Mouse (Mus musculus) hindbrain, embryonic 11.5 days (tissue): Measurements from ENCODE around the gene Acvr1. TPM values are rescaled to one million over a fixed set of nuclear protein-coding genes. Genes with fewer than 3 reads are reported as not detected.

Source experiments
- ATAC-seq: fragments of 200-750 bp; cut with Nextera tagmentation; 2 replicates; pipeline ENCODE4 v1.8.0; 2017; ENCODE audit warnings: mild to moderate bottlenecking, moderate TSS enrichment, moderate library complexity; ENCODE audit not compliant: low FRiP score
- DNase-seq: peaks from one replicate; pipeline ENCODE4 v3.0.0-alpha.2; 2015; ENCODE audit warnings: low spot score
- H3K27ac ChIP-seq: fragments of 300-500 bp; sonication (generic); 2 replicates; pipeline ENCODE4 v1.5.1; 2014; ENCODE audit warnings: mild to moderate bottlenecking, low read depth, low read length
- H3K27me3 ChIP-seq: fragments of 300-500 bp; sonication (generic); 2 replicates; pipeline ENCODE4 v1.6.1; 2014; ENCODE audit warnings: mild to moderate bottlenecking, low read length, moderate library complexity, mixed read lengths; ENCODE audit not compliant: control insufficient read depth, insufficient read depth
- H3K36me3 ChIP-seq: fragments of 300-500 bp; sonication (generic); 2 replicates; pipeline ENCODE4 v1.6.1; 2014; ENCODE audit warnings: mild to moderate bottlenecking, low read length, moderate library complexity, mixed read lengths; ENCODE audit not compliant: control insufficient read depth, insufficient read depth
- H3K4me1 ChIP-seq: fragments of 300-500 bp; sonication (generic); replicated peaks from 2 replicates; pipeline ENCODE4 v1.6.1; 2014; ENCODE audit warnings: low read length, mixed read lengths; ENCODE audit not compliant: control insufficient read depth, insufficient read depth
- H3K4me2 ChIP-seq: fragments of 300-500 bp; sonication (generic); replicated peaks from 2 replicates; pipeline ENCODE4 v1.6.1; 2014; ENCODE audit warnings: mild to moderate bottlenecking, low read depth, low read length
- H3K4me3 ChIP-seq: fragments of 300-500 bp; sonication (generic); 2 replicates; pipeline ENCODE4 v1.5.1; 2014; ENCODE audit warnings: low read depth, low read length
- H3K9ac ChIP-seq: fragments of 300-500 bp; sonication (generic); 2 replicates; pipeline ENCODE4 v1.6.1; 2014; ENCODE audit warnings: low read depth, low read length
- H3K9me3 ChIP-seq: fragments of 300-500 bp; sonication (generic); 2 replicates; pipeline ENCODE4 v1.6.1; 2016; ENCODE audit warnings: low read length; ENCODE audit not compliant: control insufficient read depth
- WGBS: fragments of 180-500 bp; shearing (Covaris S2); extraction: QIAGEN DNeasy Blood & Tissue Kit; methylation state at CpG from one replicate; pipeline ENCODE4 v1.1.7; 2014; 5-methylcytosine and 5-hydroxymethylcytosine counted together
- polyA plus RNA-seq: library from polyadenylated mRNA; unstranded; fragments of >200 nt; fragmentation: Nextera tagmentation; extraction: Ambion mirVana; gene quantifications from 2 replicates; pipeline ENCODE4 v1.2.1, GENCODE M21; 2014

The Acvr1 gene
- polyA plus RNA-seq, 1 experiment from 2014 or later, result 6.0 TPM

GRCm38 (mm10) chr2:58566410-58567065, 419 bp downstream of the Acvr1 start:
- ATAC-seq (peak; percentile 70), DNase-seq (peak; percentile 71)
- H3K4me2 ChIP-seq, result peak overlapping the region; percentile 67
- peaks cover 6% of the 10 kb centered on the region; the same call in 1 of the 2 replicates for H3K4me1 ChIP-seq
- H3K9me3 ChIP-seq, result no peaks in the 10 kb centered on the region
- no peaks in the 10 kb centered on the region for H3K27me3 ChIP-seq
- H3K36me3 ChIP-seq, result no peaks in the 10 kb centered on the region
- H3K27ac ChIP-seq, result peak overlapping the region; percentile 97
- H3K4me3 ChIP-seq, result peak overlapping the region; percentile 89
- WGBS, result 1% methylated on average over 36 of the region's 78 CpGs
- H3K9ac ChIP-seq, result peak overlapping the region; percentile 84

- Histone ChIP-seq H3K4me2 (peak overlapping the region; percentile 67), H3K4me1 (peaks cover 6% of the 10 kb centered on the region; the same call in 1 of the 2 replicates), H3K9ac (peak overlapping the region; percentile 84), H3K36me3 (no peaks in the 10 kb centered on the region), H3K27me3 (no peaks in the 10 kb centered on the region), H3K4me3 (peak overlapping the region; percentile 89), H3K27ac (peak overlapping the region; percentile 97), H3K9me3 (no peaks in the 10 kb centered on the region)
- DNase-seq, result no peak
- ATAC-seq, result no peak
- 6% methylated on average over 6 of the region's 6 CpGs for WGBS
Observed at GRCm38 (mm10) chr2:58566049-58566409, 928 bp downstream of the Acvr1 start.

- Histone ChIP-seq H3K4me1 (peaks cover 6% of the 10 kb centered on the region; the same call in 1 of the 2 replicates), H3K36me3 (no peaks in the 10 kb centered on the region), H3K9me3 (no peaks in the 10 kb centered on the region), H3K4me2 (peak overlapping the region; percentile 1; the same call in 1 of the 2 replicates), H3K27ac (no peak overlapping the region), H3K9ac (no peak overlapping the region), H3K4me3 (peak overlapping the region; percentile 0; the same call in 1 of the 2 replicates), H3K27me3 (no peaks in the 10 kb centered on the region)
- no peak for DNase-seq
- no peak for ATAC-seq
- 66% methylated on average over 6 of the region's 6 CpGs for WGBS
Observed at GRCm38 (mm10) chr2:58565267-58565666, 1.7 kb downstream of the Acvr1 start.

GRCm38 (mm10) chr2:58562137-58562536, 4.8 kb downstream of the Acvr1 start:
- no peak overlapping the region for H3K4me3 ChIP-seq
- 64% methylated on average over 4 of the region's 4 CpGs for WGBS
- no peak overlapping the region for H3K27ac ChIP-seq
- DNase-seq (no peak), ATAC-seq (no peak)
- no peak overlapping the region for H3K9ac ChIP-seq
- H3K27me3 ChIP-seq, result no peaks in the 10 kb centered on the region
- H3K36me3 ChIP-seq, result no peaks in the 10 kb centered on the region
- H3K4me1 ChIP-seq, result peaks cover 6% of the 10 kb centered on the region; the same call in 1 of the 2 replicates
- H3K4me2 ChIP-seq, result no peak overlapping the region
- no peaks in the 10 kb centered on the region for H3K9me3 ChIP-seq

- 0 out of 2 replicates have a peak, but pooled peaks have one; percentile 30 for ATAC-seq
Observed at GRCm38 (mm10) chr2:58557045-58557845, 9.7 kb downstream of the Acvr1 start.

GRCm38 (mm10) chr2:58552296-58552695, 14.7 kb downstream of the Acvr1 start:
- no peak overlapping the region for H3K27ac ChIP-seq
- 39% methylated on average over 3 of the region's 3 CpGs for WGBS
- no peak for DNase-seq
- no peaks in the 10 kb centered on the region for H3K27me3 ChIP-seq
- ATAC-seq, result no peak
- no peaks in the 10 kb centered on the region for H3K36me3 ChIP-seq
- H3K9ac ChIP-seq, result no peak overlapping the region
- H3K4me2 ChIP-seq, result no peak overlapping the region
- H3K9me3 ChIP-seq, result no peaks in the 10 kb centered on the region
- no peaks in the 10 kb centered on the region for H3K4me1 ChIP-seq
- no peak overlapping the region for H3K4me3 ChIP-seq

More at GRCm38 (mm10) chr2:58557045-58557845, 9.7 kb downstream of the Acvr1 start:
- H3K9ac ChIP-seq, result no peak overlapping the region
- no peak overlapping the region for H3K4me3 ChIP-seq
- no peaks in the 10 kb centered on the region for H3K4me1 ChIP-seq
- H3K27ac ChIP-seq, result no peak overlapping the region
- H3K27me3 ChIP-seq, result no peaks in the 10 kb centered on the region
- no peaks in the 10 kb centered on the region for H3K36me3 ChIP-seq
- DNase-seq, result no peak
- H3K4me2 ChIP-seq, result no peak overlapping the region
- H3K9me3 ChIP-seq, result no peaks in the 10 kb centered on the region
- WGBS, result 69% methylated on average over 9 of the region's 9 CpGs

- Histone ChIP-seq H3K4me1 (no peaks in the 10 kb centered on the region), H3K27ac (no peak overlapping the region)
- 13% methylated on average over 6 of the region's 6 CpGs for WGBS
Observed at GRCm38 (mm10) chr2:58551866-58552265, 15.1 kb downstream of the Acvr1 start.

GRCm38 (mm10) chr2:58550488-58550887, 16.5 kb downstream of the Acvr1 start:
- H3K9me3 ChIP-seq, result no peaks in the 10 kb centered on the region
- DNase-seq (no peak), ATAC-seq (no peak)
- no peak overlapping the region for H3K4me3 ChIP-seq
- no peak overlapping the region for H3K27ac ChIP-seq
- H3K9ac ChIP-seq, result no peak overlapping the region
- no peaks in the 10 kb centered on the region for H3K4me1 ChIP-seq
- no peaks in the 10 kb centered on the region for H3K27me3 ChIP-seq
- no peak overlapping the region for H3K4me2 ChIP-seq
- WGBS, result 57% methylated on average over 9 of the region's 9 CpGs
- no peaks in the 10 kb centered on the region for H3K36me3 ChIP-seq

More at GRCm38 (mm10) chr2:58551866-58552265, 15.1 kb downstream of the Acvr1 start:
- ATAC-seq (no peak), DNase-seq (no peak)
- H3K36me3 ChIP-seq, result no peaks in the 10 kb centered on the region
- H3K4me2 ChIP-seq, result no peak overlapping the region
- no peak overlapping the region for H3K4me3 ChIP-seq
- no peaks in the 10 kb centered on the region for H3K9me3 ChIP-seq
- H3K27me3 ChIP-seq, result no peaks in the 10 kb centered on the region
- H3K9ac ChIP-seq, result no peak overlapping the region
